Mouse (Mus musculus) kidney, adult 11 months (tissue): ENCODE results near the gene Mt4.
"Not testable (repeated sequence)": the region's sequence is repeated elsewhere in the genome, so short reads cannot be mapped to it uniquely, and the experiment has no call there.

Source experiments
- DNase-seq: peaks from one replicate; pipeline ENCODE4 v3.0.0; 2022

Mt4 gene

DNA sequence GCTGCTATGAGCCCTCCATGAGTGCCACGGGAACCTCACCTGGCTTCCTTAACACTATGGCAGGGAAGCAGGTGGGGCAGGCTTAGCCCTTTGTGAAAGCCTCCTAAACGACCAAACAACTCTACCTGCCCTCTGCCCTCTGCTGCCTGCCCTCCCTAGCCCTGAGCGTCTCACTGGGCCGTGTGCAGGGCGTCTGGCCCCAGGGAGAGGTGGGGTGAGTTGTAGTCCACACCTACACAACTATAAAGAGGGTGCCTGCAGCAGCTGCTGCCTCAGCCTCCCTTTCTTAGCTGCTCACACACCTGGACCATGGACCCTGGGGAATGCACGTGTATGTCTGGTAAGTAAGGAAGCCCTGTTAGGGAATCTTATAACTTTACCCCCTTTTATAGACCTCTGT, at the start of gene Mt4:
Gene Mt4 (plus strand): TSS at position 265 of the 400 bp plus-strand sequence.
- no peak for DNase-seq

DNA sequence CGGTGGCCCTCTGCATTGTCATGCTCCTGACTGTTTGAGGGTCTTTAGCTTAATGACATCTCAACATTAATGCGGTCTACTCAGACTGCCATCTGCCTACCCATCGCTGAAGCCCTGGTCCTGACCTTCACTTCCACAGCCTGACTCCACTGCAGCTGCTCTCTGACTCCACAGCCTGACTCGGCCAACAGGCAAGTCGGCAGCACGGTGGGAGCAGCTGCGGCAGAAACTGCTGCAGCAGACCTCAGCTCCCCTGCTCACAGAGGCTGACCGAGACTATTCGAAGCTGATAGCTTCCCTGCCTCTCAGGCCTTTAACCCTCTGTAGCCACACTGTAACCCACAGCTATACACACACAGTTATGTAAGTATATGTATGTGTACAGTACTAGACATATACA, 49.0 kb upstream of the Mt4 start:
- no peak for DNase-seq

DNA sequence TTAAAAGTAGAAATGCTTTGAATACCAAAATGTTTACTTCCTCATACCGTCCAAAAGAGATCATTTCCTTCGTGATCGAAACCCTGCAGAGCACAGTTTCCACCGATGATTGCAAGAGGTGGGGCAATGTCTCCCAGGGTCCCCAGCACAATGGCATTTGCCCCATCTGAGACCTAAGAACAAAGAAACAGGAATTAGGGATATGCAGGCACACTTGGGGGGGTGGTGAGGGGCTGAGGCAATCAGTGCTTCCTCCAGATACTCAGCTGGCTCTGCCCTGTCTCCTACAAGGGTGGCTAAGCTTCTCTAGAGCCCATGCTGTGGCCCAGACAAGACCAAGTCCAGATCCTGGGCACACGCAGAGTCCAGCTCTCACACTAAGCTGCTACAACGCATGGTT, 47.3 kb upstream of the Mt4 start:
- no peak for DNase-seq

DNA sequence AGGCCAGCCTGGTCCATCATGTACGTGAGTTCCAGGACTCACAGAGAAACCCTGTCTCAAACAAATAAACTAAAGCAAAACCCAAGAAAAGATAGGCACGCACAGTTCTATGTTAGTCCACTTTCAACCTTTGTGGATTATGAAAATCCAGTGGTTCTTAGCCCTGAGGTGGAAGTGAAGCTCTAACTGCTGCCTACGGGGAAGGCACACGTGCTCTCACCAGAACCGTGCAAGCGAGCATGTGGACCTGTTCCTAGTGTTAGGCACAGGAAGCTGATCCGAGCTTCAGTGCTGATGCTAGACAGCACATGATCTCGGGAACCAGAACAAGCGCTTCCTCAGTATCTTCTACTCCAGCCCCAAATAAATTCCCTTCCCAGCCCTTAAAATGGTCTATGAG, 44.1 kb upstream of the Mt4 start:
- DNase-seq = no peak

DNA sequence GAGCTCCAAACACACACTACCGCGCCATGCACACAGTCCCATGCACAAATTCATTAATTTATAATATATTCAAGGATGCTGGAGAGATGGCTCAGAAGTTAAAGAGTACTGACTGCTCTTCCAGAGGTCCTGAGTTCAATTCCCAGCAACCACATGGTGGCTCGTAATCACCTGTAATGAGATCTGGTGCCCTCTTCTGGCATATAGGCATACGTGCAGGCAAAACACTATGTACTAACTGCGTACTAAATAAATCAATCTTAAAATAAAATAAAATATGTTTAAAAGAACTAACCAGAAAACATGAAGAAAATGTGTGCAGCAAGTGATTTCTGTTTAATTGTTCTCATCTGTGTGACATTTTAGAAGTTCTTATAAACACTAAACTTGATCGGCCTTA, 42.7 kb upstream of the Mt4 start:
- no peak for DNase-seq

DNA sequence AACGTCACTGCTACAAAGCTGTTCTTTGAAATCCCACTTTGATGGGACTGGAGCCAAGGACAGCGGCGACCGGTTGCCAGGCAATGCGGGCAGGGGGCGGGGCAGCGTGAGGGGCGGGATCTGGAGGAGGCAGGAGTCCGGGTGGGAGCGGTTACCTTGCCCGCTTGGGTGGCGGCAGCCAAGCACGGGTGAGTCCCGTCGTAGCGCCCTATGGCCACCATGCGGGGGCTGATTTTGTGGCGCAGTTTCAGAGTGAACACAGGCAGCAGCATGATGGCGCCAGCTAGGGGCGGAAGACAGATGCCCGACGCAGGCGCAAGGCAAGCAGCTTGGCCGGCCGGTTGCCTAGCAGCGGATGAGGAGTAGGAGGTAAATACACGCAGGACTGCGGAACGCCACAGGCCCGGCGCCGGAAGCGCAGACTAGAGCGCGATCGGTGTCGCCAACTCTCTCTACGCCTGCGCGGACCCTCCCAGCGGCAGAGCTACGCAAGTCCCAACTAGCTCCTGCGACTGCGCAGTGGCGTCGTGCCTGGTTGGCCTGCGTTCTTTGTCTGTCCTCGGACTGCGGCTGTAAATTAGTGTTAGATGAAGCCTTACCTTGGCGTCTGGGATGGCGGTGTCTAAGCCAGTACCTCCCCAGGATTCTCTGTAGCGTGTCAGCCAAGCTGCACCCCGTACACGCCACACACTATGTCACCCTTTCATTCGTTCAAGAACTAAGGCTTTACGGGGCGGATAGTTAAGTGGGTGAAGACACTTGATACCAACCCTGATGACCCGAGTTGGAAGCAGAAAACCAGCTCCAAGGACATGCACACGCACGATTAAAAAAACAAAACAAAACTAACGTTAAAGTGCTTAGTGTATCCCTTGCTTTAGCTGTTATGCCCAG, 38.7 kb upstream of the Mt4 start, which contains the start of gene Bbs2:
Gene Bbs2 (minus strand): TSS at position 848 of the 894 bp plus-strand sequence.
- DNase-seq = peak; percentile 99

DNA sequence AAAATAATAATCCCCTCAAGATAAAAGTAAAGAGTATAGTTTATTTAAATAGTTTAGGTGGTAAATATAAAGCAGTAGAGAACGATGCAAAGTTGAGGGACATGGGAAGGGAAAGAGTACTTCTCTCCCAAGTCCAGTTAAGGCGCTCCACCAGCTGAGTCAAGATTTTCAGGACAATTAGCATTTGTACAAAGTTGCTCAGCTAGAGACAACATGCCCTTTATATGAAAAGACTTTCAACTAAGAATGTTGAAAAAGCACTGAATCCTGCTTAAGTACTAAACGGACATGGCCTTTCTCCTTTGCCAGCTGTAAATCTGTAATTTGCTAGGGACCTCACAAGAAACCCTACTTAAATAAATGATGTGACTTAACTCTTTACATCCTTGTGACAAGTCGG, 38.0 kb upstream of the Mt4 start:
- DNase-seq = no peak

DNA sequence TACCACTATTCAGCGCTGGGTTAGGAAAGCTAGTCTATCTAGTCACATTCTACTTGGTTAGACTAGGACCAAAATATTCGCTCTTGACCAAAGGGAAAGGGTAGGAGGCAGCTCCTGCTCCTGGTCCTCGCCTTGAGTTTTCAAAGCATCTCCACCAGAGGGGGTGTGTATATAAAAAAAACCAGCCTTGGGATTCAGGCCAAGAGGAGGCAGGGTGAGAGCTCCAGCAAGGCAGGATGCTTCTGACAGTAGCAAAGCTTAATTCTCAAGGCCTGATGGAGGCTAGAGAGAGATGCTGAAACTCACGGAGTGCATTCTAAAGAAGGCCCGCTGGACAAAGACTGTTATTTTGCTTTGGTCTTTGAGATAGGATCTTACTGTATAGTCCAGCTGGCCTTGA, 32.9 kb upstream of the Mt4 start:
- no peak for DNase-seq

DNA sequence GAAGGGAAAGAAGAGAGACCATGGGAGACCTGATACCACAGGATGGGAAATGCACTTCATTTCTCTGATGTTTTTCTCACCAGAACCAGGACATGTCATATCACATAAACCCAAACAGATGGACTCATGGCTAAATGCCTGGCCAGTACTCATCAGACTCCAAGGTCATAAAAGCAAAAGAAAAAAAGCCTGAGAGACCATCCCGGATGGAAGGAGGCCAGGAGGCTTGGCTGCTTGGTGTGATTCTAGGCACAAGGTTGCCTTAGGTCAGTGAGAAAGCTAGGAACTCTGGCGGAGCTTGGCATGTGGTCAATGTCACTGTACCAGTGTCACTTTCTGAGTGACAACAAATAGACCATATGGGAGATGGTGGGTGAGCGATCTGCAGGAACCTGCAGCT, 29.1 kb upstream of the Mt4 start:
- no peak for DNase-seq

DNA sequence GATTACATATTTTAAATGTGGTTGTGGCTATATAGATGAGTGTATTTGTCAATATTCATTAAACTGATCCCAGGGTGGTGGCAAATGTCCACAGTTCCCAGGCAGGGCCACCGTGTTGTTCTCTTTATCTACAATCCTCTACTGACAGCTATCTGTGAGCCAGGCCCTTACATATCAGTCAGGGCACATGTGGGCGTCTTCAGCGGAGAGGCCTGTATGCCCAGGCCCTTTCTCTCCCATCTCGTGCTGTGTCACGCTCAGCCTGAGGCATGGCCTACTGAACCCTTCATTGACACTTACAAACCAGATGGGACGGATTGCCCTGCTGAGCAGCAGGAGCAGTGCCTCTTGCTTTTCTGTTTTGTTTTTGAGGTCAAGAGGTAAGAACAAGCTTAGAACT, 27.6 kb upstream of the Mt4 start:
- DNase-seq = no peak

DNA sequence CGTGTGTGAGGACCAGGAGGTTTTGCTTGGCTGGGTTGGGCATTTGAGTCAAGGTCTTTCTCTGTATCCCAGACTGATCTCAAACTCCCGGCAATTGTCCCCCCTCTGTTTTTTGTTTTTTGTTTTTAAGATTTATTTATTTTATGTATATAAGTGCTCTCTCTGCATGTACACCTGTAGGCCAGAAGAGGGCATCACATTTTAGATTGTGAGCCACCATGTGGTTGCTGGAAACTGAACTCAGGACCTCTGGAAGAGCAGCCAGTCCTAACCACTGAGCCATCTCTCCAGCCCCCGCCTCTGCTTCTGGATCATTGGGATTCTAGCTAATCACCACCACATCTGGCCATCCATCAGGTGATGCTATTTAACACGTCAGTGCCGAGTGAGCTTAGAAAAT, 27.2 kb upstream of the Mt4 start:
- DNase-seq = no peak

DNA sequence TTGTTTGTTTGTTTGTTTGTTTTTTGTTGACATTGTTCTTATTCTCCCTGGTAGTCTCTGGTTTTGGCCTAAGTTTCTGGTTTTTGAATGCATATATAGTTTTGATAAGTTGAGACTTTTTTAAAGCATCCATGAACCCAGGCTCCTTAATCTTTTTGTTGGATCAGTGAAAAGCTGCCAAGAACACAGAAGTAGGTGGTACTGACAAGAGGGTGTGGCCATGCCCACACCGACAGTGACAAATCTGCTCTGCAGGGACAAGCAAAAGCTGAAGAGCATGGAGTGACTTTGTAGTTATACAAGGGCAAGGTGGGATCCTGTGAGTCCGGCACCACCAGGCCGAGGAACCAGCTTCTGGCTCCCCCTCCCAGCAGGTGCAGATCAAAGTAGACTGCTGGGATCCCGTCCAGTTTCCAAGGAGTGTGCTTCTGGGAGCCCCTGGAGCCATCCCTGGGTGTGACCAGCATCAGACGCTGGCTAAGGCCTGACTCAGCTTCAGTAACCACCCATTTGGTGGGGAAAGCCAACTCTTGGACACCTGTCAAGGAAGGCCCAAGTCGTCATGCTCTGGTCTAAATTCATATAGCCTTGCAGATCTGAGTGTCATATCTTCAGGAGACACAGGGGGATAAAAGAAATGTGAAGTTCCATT, 26.3 kb upstream of the Mt4 start:
- no peak for DNase-seq

DNA sequence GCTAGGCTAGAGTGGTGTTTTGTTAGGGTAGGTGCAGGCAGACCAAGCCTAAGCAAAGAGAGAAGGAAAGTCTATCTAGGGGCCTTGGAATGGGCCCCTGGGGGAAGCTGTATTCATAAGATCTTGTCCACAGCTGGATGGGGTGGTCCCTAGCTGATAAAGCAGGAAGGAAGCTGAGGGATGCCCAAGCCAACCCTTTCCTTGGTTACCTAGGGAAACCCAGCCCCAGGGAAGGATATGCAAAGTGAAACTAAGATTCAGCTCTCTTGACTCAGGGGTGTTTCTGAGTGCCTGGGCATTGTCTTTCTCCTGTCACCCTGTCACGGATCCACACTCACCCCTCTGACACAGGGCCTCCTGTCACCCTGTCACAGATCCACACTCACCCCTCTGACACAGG, 23.6 kb upstream of the Mt4 start:
- no peak for DNase-seq

DNA sequence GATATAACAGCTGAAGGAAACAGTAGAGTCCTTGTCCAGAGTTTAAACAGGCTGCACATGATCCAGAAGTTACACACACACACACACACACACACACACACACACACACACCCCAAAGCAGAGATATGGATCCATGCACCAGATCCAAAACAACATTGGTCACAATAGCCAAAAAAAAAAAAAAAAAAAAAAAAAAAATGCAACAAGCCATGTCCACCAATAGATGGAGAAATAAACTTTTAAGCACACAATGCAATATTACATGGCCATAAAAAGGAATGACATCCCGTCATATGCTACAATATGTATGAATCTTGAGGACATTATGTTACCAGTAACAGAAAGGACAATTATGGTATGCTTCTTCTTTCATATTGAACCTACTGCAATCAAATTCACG, 23.0 kb upstream of the Mt4 start:
- DNase-seq = no peak

DNA sequence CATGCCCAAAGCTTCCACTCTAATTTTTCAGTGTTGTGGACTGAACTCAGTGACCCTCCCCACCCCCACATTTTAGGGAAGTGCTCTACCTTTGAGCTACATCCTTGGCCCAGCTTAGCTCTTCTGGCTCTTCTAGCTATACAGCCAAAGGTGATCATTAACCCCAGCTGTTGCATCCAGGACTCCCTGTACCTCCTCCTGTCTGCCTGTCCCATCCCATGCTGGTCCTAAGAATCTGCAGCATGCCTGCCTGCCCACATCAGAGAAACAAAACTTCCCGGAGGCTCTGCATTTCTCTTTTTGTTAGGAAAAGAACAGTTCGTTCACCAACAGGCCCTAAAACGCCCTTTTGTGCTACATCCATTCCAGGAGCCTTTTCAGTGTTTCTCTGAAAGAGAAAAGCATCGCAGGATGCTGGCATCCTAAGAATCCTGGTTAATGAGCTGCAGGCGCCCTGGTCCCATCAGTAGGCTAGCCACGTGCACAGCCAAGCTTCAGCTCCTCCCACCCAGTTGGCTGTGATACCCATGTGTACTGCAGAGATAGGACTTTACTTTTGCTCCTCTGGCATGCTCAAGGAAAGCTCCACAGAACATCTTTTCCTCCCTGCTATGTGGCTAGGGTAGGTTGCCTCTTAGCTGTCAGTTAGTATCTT, 18.1 kb upstream of the Mt4 start:
- DNase-seq = peak; percentile 23

DNA sequence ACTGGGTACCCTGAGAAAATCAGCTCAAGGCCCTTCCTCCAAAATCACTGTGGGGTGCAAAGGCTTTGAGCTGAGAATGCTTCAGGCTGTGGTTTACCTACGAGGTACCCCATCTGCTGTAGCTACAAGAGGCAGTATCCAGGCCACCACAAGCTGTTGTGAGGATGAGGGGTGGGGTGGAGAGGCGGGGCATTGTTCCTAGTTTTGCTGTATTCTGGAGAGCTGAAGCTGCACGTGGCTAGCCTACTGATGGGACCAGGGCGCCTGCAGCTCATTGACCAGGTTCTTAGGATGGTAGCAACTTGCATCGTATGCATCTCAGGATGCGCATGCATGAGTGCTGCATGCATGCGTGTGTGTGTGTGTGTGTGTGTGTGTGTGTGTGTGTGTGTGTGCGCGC, 15.4 kb upstream of the Mt4 start:
- no peak for DNase-seq

DNA sequence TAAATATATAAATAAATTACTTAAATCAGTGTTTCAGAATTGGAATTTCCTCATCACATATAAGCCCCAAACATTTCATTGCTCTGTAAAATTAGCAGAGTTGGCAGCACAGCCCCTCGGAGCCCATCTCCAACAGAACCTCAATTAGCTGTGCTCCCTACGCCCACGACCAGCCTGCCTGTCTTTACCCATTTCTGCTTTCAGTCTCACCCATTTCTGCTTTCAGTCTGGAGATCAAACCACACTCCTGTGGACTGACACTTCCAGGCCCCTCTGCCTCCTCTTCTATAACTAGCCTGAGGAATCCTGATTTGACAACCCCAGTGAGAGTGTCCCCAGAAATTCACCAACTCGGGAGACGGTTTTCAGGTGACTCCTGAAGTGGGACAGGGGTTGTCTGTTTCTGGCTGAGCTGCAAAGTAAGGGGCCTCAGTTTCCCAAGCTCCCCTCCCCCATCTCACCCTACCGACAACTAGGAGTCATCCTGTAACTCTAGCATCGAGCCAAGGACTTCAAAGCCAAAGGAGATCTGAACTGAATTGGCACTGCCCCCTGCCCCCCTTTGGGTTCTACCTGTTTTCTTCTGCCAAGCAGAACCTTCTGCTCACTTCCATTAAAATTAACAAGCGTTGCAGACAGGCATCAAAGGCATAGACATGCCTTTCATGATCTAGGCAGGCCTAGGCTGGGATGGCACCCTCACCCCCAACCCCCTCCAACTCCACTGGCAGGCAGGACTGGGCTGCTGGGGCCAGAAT, 14.1 kb upstream of the Mt4 start:
- no peak for DNase-seq

DNA sequence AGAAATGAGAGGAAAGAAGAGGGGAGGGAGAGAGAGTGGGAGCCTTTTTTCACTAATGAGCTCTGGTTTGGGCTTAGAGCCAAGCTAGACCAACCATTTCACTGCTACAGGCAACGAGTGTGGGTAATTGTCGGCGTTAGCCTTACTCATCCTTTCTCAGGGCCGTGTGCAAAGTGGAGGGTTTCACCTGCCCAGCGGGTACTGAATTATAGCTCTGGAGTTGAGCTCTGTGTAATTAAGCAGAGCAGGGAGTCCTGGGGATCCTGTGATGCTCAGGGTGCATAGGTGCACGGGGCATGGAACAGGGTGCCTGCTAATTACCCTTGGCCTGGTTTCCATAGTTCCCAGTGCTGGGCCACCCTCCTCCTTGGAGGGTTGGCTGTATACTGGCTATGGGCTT, 9.3 kb upstream of the Mt4 start:
- DNase-seq = no peak

DNA sequence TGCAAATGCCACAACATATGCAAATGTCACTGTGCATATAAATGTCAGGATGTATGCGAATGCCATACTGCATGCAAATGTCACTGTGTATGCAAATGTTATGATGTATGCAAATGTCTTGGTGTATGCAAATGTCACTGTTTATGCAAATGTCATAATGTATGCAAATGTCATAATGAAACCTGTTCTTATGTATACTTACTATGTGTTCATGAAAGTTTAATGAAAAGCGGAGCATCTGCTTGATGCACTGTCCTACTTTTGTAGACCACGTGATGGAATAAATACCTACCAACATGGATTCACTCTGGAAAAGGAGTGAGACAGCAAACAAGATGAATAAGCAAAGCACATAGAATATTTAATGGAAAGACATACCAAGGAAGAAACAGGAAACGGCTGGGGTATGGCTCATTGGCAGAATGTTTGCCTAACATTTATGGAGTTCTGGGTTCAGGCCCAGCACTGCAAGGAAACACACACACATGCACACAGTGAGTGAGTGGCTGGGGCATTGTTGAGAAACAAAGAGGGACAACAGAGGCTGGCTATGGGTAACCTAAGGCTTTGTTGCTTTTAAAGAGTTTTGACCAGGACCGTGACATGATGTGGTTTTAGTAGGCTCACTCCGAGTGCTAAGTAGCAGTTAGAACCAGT, 7.7 kb upstream of the Mt4 start:
- no peak for DNase-seq

DNA sequence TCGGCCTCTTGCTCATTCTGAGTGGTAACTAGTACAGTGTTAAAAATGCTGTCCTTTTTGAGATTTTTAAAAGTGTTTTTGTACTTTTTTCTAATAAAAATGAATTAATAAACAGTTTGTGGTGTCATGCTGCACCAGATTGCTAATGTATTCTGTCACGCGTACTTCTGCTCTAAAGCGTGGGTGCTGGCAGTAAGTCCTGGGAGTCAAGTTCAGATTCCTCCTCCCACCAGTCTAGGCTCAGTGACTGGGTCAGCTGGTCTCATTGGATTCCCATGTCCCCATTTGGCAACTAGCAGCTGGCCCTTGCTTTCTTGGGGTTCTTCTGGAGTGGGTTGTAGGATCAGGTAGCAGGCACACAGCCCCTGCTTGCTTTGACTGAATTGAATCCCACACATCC, 6.9 kb upstream of the Mt4 start:
- no peak for DNase-seq

DNA sequence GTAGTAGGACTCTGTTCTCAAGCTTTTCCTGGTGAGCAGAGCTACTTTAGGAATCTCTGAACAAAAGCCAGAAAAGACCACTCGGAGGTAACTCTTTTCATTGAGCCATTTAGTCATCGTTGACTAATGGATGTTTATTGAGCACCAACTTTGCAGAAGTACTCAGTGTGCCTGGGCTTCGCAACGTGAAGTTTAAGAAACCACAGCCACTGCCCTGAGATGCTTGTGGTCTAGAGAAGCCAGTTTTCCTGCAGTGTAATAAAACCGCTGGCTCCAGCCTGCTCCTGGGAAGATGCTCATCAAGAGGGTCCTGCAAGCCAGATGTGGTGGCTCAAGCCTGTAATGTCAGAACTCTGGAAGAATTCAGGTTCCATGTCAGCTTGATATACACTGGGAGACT, 4.9 kb upstream of the Mt4 start:
- no peak for DNase-seq

DNA sequence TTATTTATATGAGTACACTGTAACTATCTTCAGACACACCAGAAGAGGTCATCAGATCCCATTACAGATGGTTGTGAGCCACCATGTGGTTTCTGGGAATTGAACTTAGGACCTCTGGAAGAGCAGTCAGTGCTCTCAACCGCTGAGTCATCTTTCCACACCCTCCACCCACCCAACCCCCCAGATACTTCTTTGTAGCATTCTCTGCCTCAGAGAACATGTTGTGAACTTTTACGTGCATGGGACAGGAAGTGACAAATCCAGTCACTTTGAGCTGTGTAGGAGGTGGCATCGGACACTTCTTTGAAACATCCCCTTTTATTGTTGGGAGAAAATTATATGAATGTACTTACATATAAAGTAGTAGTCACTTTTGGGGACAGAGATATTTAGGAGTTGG, 2.4 kb upstream of the Mt4 start:
- DNase-seq = not testable (repeated sequence)

DNA sequence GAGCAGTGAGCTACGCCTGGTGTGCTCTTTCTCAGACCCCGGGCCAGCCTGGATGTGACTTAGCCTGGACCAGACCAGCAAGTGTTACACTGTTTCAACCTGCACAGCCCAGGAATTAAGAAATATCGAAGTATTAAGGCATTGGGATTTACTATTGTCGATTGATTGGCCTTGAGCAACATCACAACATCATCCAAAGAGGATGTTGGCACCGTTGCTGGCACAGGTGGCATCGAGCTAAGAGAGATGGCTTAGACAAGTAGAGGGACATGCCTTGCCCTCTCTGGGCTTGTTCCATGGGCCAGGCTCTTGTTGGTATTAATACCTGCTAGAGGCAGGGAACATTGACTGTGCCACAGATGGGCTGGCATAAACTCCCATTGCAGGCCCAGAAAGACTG, 1.4 kb upstream of the Mt4 start:
- DNase-seq = no peak
